Mouse (Mus musculus): ENCODE results near the gene Tbl3. TPM values are rescaled to one million over a fixed set of nuclear protein-coding genes. Genes with fewer than 3 reads are reported as not detected.
"Not testable (repeated sequence)": the region's sequence is repeated elsewhere in the genome, so short reads cannot be mapped to it uniquely, and the experiment has no call there.

Tbl3 gene
- polyA plus RNA-seq, 1 experiment from 2014 or later, result 131 TPM

DNA sequence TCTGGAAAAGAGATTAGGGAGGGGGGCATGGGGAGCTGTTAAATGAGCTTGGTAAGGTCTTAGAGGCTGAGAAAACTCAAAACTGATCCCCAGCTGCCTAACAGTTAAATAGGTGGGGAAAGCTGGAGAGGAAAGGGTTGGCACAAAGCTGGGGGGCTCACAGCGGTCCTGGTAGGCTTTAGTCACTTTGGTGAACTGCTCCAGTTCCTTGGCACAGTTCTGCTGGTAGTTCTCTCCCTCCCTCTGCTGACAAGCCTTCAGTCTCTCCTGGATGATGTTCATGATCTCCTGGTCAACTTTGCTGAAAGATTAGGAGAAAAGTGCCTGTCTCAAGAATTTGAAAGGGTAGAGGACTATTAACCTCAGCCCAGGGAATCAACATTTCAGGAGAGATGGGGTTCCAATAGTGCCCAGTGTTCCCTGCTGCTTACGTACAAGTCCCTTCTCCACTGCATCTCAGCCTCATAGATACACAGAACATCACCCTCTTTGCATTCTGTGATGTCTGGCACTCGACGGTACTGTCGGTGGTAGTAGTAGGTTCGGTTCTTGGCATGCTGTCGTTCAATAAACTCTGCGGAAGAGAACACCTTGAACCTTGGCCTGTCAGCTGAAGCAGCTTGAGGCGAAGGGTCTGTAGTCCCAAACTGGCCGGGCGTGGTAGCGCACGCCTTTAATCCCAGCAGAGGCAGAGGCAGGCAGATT, 14.9 kb upstream of the Tbl3 start:
- WGBS, result 38% methylated on average over 13 of the region's 13 CpGs

DNA sequence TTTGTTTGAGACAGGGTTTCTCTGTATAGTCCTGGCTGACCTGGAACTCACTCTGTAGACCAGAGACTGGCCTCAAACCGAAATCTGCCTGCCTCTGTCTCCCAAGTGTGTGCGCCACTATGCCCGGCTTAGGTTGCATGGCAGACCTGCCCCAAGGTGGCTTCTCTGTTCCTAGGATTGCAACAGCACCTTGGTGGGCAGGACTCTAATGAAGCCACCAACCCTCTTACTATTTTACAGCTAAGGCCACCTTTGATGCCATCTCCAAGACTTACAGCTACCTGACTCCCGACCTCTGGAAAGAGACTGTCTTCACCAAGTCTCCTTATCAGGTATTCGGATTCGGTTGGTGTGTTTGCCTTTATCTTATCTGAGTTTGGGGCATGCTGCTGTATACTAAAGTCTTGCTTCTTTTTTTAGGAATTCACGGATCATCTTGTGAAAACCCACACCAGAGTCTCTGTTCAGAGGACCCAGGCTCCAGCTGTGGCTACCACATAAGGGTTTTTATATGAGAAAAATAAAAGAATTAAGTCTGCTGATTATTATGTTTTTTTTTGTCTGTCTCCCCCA, 14.0 kb upstream of the Tbl3 start:
- WGBS, result 65% methylated on average over 7 of the region's 7 CpGs
- not testable (repeated sequence) for H3K9me3 ChIP-seq (ENCODE audit: control insufficient read depth, low read length); H3K27me3 ChIP-seq (ENCODE audit: control insufficient read depth, insufficient read depth, low read length); DNase-seq (ENCODE audit: low spot score); H3K27ac ChIP-seq (ENCODE audit: low read depth, low read length); ATAC-seq (ENCODE audit: insufficient read depth, low FRiP score, low TSS enrichment); H3K36me3 ChIP-seq (ENCODE audit: control insufficient read depth, insufficient read depth, low read length)
- Histone ChIP-seq H3K4me3 (ENCODE audit: low read depth, low read length) (peak overlapping the region; percentile 74), H3K9ac (ENCODE audit: low read length) (peak overlapping the region; percentile 15; the same call in 1 of the 2 replicates), H3K4me1 (ENCODE audit: control insufficient read depth, insufficient read depth, low read length) (peaks cover 10% of the 10 kb centered on the region), H3K4me2 (ENCODE audit: low read depth) (peak overlapping the region; percentile 84)

More for the DNA sequence above, 14.9 kb upstream of the Tbl3 start:
- Histone ChIP-seq H3K27me3 (ENCODE audit: control insufficient read depth, insufficient read depth, low read length) (no peaks in the 10 kb centered on the region), H3K9me3 (ENCODE audit: control insufficient read depth, low read length) (no peaks in the 10 kb centered on the region), H3K36me3 (ENCODE audit: control insufficient read depth, insufficient read depth, low read length) (peaks cover 6% of the 10 kb centered on the region; the same call in 1 of the 2 replicates), H3K4me3 (ENCODE audit: low read depth, low read length) (peak overlapping the region; percentile 15), H3K9ac (ENCODE audit: low read length) (no peak overlapping the region), H3K4me1 (ENCODE audit: control insufficient read depth, insufficient read depth, low read length) (peaks cover 10% of the 10 kb centered on the region), H3K27ac (ENCODE audit: low read depth, low read length) (no peak overlapping the region), H3K4me2 (ENCODE audit: low read depth) (peak overlapping the region; percentile 24; the same call in 1 of the 2 replicates)
- no peak for ATAC-seq (ENCODE audit: insufficient read depth, low FRiP score, low TSS enrichment)
- DNase-seq (ENCODE audit: low spot score), result no peak

DNA sequence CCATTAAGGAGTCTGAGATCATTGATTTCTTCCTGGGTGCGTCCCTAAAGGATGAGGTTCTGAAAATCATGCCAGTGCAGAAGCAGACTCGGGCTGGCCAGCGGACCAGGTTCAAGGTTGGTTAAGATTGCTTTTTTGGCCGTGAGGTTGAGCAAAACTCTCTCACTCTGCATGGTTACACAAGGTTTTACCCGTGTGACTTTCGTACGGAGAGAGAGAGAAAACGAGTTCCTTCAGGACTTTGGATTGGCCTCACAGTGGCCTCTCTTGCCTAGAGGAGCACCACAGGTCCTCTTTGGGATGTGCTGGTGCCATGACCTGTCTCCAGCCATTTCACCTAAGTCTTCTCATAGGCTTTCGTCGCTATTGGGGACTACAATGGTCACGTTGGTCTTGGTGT, 13.2 kb upstream of the Tbl3 start:
- peaks cover 10% of the 10 kb centered on the region for H3K4me1 ChIP-seq (ENCODE audit: control insufficient read depth, insufficient read depth, low read length)
- 1% methylated on average over 11 of the region's 11 CpGs for WGBS
- H3K9ac ChIP-seq (ENCODE audit: low read length), result peak overlapping the region; percentile 90
- not testable (repeated sequence) for ATAC-seq (ENCODE audit: insufficient read depth, low FRiP score, low TSS enrichment); H3K27me3 ChIP-seq (ENCODE audit: control insufficient read depth, insufficient read depth, low read length); H3K9me3 ChIP-seq (ENCODE audit: control insufficient read depth, low read length); DNase-seq (ENCODE audit: low spot score); H3K27ac ChIP-seq (ENCODE audit: low read depth, low read length)
- peak overlapping the region; percentile 84 for H3K4me2 ChIP-seq (ENCODE audit: low read depth)
- H3K4me3 ChIP-seq (ENCODE audit: low read depth, low read length), result peak overlapping the region; percentile 74
- H3K36me3 ChIP-seq (ENCODE audit: control insufficient read depth, insufficient read depth, low read length), result peaks cover 10% of the 10 kb centered on the region

DNA sequence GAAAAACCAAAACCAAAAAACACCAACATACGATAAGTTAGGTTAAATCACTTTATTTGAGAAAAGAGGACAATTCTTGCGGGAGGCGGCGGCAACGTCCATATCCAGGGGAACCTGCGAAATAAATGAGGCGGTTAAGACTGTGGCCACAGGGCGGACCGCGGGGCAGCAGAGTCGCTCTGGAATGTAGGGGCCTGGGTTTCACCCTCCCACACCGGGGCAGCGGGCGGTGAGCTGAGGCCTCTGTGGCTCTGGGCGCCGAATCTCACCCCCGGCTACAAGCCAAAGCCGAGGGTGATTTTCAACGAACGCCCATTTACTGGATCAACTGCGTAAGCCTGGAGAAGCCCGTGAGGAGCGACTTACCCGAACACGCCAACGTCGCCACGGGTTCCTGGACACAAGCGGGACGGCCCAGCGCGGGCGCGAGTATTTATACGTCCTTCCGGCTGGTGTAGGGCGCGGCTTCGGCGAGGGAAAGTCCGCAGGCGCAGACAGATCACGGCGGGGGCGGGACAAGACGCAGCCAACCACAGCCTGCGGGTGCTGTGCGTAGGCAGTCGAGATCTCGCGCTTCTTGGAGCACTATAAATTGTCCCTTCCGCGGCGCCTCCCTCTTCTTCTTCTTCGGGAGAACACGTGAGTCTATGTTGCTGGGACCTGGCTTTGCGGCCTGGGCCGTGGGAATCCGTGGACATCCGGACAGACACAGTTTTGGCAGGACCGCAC, 12.2 kb upstream of the Tbl3 start:
- Histone ChIP-seq H3K9me3 (ENCODE audit: control insufficient read depth, low read length) (no peaks in the 10 kb centered on the region), H3K36me3 (ENCODE audit: control insufficient read depth, insufficient read depth, low read length) (peaks cover 10% of the 10 kb centered on the region), H3K4me3 (ENCODE audit: low read depth, low read length) (peak overlapping the region; percentile 74), H3K9ac (ENCODE audit: low read length) (peak overlapping the region; percentile 90), H3K4me1 (ENCODE audit: control insufficient read depth, insufficient read depth, low read length) (peaks cover 10% of the 10 kb centered on the region), H3K27ac (ENCODE audit: low read depth, low read length) (peak overlapping the region; percentile 77), H3K27me3 (ENCODE audit: control insufficient read depth, insufficient read depth, low read length) (no peaks in the 10 kb centered on the region), H3K4me2 (ENCODE audit: low read depth) (peak overlapping the region; percentile 84)
- ATAC-seq (ENCODE audit: insufficient read depth, low FRiP score, low TSS enrichment) (peak; percentile 96), DNase-seq (ENCODE audit: low spot score) (peak; percentile 99)
- WGBS, result under 1% methylated on average over 61 of the region's 61 CpGs

DNA sequence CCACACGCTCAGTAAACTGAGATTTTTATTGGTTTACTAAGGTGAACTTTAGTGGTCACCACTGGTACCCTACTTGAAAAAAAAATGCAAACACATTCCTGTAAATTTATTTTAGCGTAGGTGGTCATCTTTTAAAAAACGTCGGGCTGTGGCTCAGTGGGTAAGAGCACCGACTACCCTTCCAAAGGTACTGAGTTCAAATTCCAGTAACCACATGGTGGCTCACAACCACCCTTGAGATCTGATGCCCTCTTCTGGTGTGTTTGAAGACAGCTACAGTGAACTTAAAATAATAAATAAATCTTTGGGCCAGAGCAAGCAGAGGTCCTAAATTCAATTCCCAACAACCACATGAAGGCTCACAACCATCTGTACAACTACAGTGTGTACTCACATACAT, 11.5 kb upstream of the Tbl3 start:
- H3K27ac ChIP-seq (ENCODE audit: low read depth, low read length); H3K27me3 ChIP-seq (ENCODE audit: control insufficient read depth, insufficient read depth, low read length); ATAC-seq (ENCODE audit: insufficient read depth, low FRiP score, low TSS enrichment); DNase-seq (ENCODE audit: low spot score); H3K9me3 ChIP-seq (ENCODE audit: control insufficient read depth, low read length): not testable (repeated sequence)
- peaks cover 10% of the 10 kb centered on the region for H3K36me3 ChIP-seq (ENCODE audit: control insufficient read depth, insufficient read depth, low read length)
- 58% methylated on average over 5 of the region's 5 CpGs for WGBS
- peak overlapping the region; percentile 51 for H3K4me2 ChIP-seq (ENCODE audit: low read depth)
- H3K4me1 ChIP-seq (ENCODE audit: control insufficient read depth, insufficient read depth, low read length), result peaks cover 10% of the 10 kb centered on the region
- H3K9ac ChIP-seq (ENCODE audit: low read length), result peak overlapping the region; percentile 75
- H3K4me3 ChIP-seq (ENCODE audit: low read depth, low read length), result peak overlapping the region; percentile 74

DNA sequence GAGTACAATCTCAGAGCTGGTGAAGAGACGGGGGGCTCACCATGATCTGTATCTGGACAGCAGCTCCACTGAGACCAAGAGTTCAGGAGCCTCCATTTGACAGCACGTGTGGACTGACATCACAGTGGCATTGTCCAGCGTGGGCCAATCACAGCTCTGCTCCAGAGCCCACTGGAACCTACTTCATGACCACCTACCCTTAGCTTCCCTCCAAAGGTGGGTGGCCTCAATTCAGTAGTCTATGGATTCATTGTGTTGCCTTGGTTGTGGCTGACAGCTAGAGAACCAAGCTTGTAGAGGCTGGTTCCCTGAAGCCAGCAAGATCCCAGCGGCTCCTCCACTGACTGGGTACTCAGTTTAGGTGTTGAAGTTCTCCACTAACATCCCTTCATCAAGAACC, 10.5 kb upstream of the Tbl3 start, which contains the start of the genes Rnf151 and Rps2:
Gene Rnf151, minus strand, starts transcription at position 121 of the 400 bp plus-strand sequence.
Gene Rps2, plus strand, starts transcription at position 174 of the 400 bp plus-strand sequence.
- no peaks in the 10 kb centered on the region for H3K27me3 ChIP-seq (ENCODE audit: control insufficient read depth, insufficient read depth, low read length)
- WGBS, result 80% methylated on average over 4 of the region's 4 CpGs
- no peak within 1 kb of the TSS for H3K9ac ChIP-seq (ENCODE audit: low read length)
- DNase-seq (ENCODE audit: low spot score) (no peak), ATAC-seq (ENCODE audit: insufficient read depth, low FRiP score, low TSS enrichment) (no peak)
- H3K4me1 ChIP-seq (ENCODE audit: control insufficient read depth, insufficient read depth, low read length), result peaks cover 10% of the 10 kb centered on the region
- H3K9me3 ChIP-seq (ENCODE audit: control insufficient read depth, low read length), result no peaks in the 10 kb centered on the region
- no peak within 1 kb of the TSS for H3K27ac ChIP-seq (ENCODE audit: low read depth, low read length)
- peak within 1 kb of the TSS; percentile 51 for H3K4me2 ChIP-seq (ENCODE audit: low read depth)
- peaks cover 10% of the 10 kb centered on the region for H3K36me3 ChIP-seq (ENCODE audit: control insufficient read depth, insufficient read depth, low read length)
- peak within 1 kb of the TSS; percentile 74 for H3K4me3 ChIP-seq (ENCODE audit: low read depth, low read length)

DNA sequence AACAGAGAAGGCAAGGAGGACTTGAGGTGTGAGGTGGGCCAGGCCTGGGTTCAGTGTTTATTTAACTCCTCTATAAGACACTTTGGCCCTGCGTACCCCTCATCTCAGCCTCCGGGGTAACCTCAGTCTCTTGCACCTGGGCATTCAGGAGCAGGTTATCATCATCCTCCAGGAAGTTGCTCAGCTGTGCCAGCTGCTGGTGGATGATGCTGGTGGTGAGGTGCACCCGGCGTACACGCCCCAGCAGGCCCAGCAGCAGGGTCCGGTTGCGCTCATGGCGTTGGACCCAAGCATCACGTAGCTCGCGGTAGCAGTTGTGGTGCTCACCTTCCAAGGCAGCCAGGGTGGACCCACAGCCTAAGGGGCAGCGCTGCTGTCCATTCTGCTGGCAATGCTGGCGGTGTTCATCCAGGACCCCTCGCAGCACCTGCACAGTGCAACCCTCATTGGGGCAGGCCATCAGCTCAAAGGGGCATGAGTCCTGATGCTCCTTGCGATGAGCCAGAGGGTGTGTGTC, 8.8 kb upstream of the Tbl3 start:
- Histone ChIP-seq H3K4me2 (ENCODE audit: low read depth) (no peak overlapping the region), H3K9me3 (ENCODE audit: control insufficient read depth, low read length) (no peaks in the 10 kb centered on the region), H3K27ac (ENCODE audit: low read depth, low read length) (no peak overlapping the region), H3K9ac (ENCODE audit: low read length) (no peak overlapping the region), H3K27me3 (ENCODE audit: control insufficient read depth, insufficient read depth, low read length) (no peaks in the 10 kb centered on the region), H3K4me3 (ENCODE audit: low read depth, low read length) (no peak overlapping the region), H3K4me1 (ENCODE audit: control insufficient read depth, insufficient read depth, low read length) (peaks cover 3% of the 10 kb centered on the region; the same call in 1 of the 2 replicates), H3K36me3 (ENCODE audit: control insufficient read depth, insufficient read depth, low read length) (peaks cover 4% of the 10 kb centered on the region)
- ATAC-seq (ENCODE audit: insufficient read depth, low FRiP score, low TSS enrichment), result no peak
- WGBS, result 95% methylated on average over 15 of the region's 15 CpGs
- DNase-seq (ENCODE audit: low spot score), result no peak

DNA sequence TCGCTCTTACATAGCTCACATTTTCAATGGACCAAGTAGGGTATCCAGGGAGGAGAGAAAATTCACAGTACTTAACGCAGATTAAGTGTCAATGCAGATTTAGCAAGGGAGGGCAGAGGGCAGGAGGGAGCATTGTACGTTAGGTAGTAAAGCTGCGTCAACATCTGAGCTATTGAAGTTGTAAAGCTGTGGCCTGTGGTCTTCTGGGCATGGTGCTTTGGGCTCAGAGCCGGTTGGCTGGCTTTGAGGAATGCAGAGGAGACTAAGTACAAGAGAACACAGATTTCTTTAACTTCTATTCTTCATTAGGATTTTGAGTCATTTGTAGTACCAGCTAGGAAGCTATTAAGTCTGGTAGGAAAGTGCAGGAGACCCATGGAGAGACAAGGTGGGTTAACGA, 8.1 kb upstream of the Tbl3 start:
- 59% methylated on average over 6 of the region's 6 CpGs for WGBS
- H3K9ac ChIP-seq (ENCODE audit: low read length), result no peak overlapping the region

More for the DNA sequence above, 8.1 kb upstream of the Tbl3 start:
- H3K4me1 ChIP-seq (ENCODE audit: control insufficient read depth, insufficient read depth, low read length), result no peaks in the 10 kb centered on the region
- no peak overlapping the region for H3K4me3 ChIP-seq (ENCODE audit: low read depth, low read length)
- H3K4me2 ChIP-seq (ENCODE audit: low read depth), result no peak overlapping the region
- DNase-seq (ENCODE audit: low spot score), result no peak
- H3K27me3 ChIP-seq (ENCODE audit: control insufficient read depth, insufficient read depth, low read length), result no peaks in the 10 kb centered on the region
- no peak for ATAC-seq (ENCODE audit: insufficient read depth, low FRiP score, low TSS enrichment)
- H3K36me3 ChIP-seq (ENCODE audit: control insufficient read depth, insufficient read depth, low read length), result peaks cover 4% of the 10 kb centered on the region; the same call in 1 of the 2 replicates
- H3K9me3 ChIP-seq (ENCODE audit: control insufficient read depth, low read length), result no peaks in the 10 kb centered on the region
- H3K27ac ChIP-seq (ENCODE audit: low read depth, low read length), result no peak overlapping the region

Measured in neural tube, embryonic 11.5 days (tissue).